Mouse (Mus musculus) v-Abl transformed pro-B cells (cell line): ENCODE data around the gene Wdr89.

Source experiments
- in situ Hi-C, 2 experiments: fragments of 400-800 bp; cut with MboI; formaldehyde crosslinking; loops; one replicate each; pipeline ENCODE4 v1.15.1; 2025; ENCODE audit not compliant: unreplicated experiment in 2 of 2

The Wdr89 gene

GRCm38 (mm10) chr12:75629618-75630017 is 39.7 kb downstream of the Wdr89 start:
- in situ Hi-C loops: loop anchor here in 1 of 2 experiments (25.0 kb wide), 1 partner anchor 558 kb away; the partner anchor contains the start of gene Esr2

- in situ Hi-C loops: no loop called here
Observed at GRCm38 (mm10) chr12:75623292-75623691, 46.0 kb downstream of the Wdr89 start.

GRCm38 (mm10) chr12:75622835-75623234 is 46.5 kb downstream of the Wdr89 start:
- in situ Hi-C loops: no loop called here

DNA sequence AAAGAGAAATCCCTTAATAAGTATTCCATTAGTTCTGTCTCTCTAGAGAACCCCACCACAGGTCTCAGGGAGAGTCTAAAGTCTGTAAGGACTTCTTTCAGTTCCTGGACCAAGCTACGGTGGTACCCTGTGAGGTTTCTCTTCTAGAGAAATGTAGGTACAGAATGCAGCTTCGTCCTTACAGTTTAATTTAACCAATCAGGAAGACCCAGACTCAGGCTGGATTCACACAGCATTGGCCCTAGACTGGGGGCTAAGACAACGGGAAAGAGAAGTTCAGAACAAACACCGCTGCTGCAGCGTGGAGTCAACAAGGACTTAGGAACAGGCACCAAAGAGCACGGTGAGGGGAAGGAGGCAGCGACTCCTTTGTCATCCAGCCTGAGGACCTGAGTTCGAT is 52.5 kb downstream of the Wdr89 start:
- in situ Hi-C loops: no loop called here

- in situ Hi-C loops: no loop called here
Observed at GRCm38 (mm10) chr12:75616158-75616791, 53.1 kb downstream of the Wdr89 start.

GRCm38 (mm10) chr12:75615556-75615955 is 53.8 kb downstream of the Wdr89 start:
- in situ Hi-C loops: no loop called here

DNA sequence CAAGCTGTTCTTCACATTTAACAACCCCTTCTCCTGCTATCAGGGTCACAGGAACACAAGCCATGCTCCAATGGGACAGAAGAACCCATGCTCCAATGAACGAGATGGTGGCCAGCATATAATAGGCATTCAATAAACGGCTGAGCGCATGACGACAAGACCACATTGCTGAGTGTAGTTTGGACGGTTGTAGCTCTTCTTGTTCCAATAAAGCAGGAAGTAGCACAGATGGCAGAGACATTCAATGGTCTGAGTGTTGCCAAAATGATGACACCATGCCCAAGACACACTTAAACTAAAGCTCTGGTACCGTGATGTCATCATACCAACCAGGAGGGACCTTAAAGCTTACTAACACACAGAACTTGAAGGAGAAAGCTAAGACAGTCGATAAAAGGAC is 56.6 kb downstream of the Wdr89 start:
- in situ Hi-C loops: no loop called here

DNA sequence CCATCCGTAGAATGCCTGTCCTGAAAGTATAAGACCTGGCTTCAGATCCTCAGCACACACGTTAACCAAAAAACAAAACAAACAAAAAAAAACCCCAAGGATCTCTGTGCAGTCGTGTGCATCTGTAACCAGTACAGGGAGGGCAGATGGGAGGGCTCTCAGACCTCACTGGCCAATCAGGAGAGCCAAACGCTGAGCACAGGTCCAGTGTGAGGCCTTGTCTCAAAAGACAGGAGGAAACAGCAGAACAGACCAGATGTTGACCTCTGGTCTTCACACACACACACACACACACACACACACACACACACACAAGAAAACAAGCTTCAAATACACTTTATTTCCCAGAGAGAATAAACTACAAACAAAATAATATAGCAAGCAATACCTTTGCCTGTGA is 69.8 kb downstream of the Wdr89 start:
- in situ Hi-C loops: loop anchor here in 1 of 2 experiments (10.0 kb wide), 1 partner anchor 135 kb away; the partner anchor contains the start of gene Sgpp1

GRCm38 (mm10) chr12:75598988-75599387 is 70.3 kb downstream of the Wdr89 start:
- in situ Hi-C loops: loop anchor here in 1 of 2 experiments (10.0 kb wide), 1 partner anchor 136 kb away; the partner anchor contains the start of gene Sgpp1

DNA sequence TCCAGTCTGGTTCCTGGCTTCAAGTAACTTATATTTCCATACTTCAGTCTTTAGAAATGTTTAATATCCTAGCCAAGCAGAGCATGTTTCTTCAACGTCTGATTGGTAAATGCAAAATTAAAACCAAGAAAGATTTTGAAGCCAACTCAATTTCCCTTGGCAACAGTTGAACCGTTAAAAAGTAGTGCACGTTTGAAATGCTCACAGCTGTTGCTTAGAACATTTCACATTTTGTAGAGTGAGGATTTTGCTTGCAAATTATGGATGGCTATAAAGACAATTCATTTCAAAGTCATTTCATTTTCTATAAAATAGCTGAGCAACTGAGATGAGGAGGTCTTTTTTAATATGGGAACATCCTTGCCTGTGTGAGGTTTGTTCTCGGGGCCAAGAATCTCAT is 71.6 kb downstream of the Wdr89 start:
- in situ Hi-C loops: loop anchor here in 1 of 2 experiments (10.0 kb wide), 1 partner anchor 137 kb away; the partner anchor contains the start of gene Sgpp1

GRCm38 (mm10) chr12:75596154-75597002 is 73.0 kb downstream of the Wdr89 start, which contains the start of gene Ppp2r5e:
Ppp2r5e (minus strand) TSS chr12:75596245.
- in situ Hi-C loops: loop anchor here in 1 of 2 experiments (10.0 kb wide), 1 partner anchor 138 kb away; the partner anchor contains the start of gene Sgpp1

- in situ Hi-C loops: loop anchor here in 1 of 2 experiments (10.0 kb wide), 1 partner anchor 139 kb away; the partner anchor contains the start of gene Sgpp1
Observed at GRCm38 (mm10) chr12:75595291-75596153, 73.8 kb downstream of the Wdr89 start.

GRCm38 (mm10) chr12:75594404-75594803 is 74.9 kb downstream of the Wdr89 start:
- in situ Hi-C loops: loop anchor here (5.0 to 10.0 kb wide), 3 partner anchors 137 to 317 kb away; partner anchors contain the start of gene Sgpp1 (in 1 of the 2)

- in situ Hi-C loops: loop anchor here (5.0 to 10.0 kb wide), 3 partner anchors 137 to 317 kb away; partner anchors contain the start of gene Sgpp1 (in 1 of the 2)
Observed at GRCm38 (mm10) chr12:75593817-75594216, 75.5 kb downstream of the Wdr89 start.

DNA sequence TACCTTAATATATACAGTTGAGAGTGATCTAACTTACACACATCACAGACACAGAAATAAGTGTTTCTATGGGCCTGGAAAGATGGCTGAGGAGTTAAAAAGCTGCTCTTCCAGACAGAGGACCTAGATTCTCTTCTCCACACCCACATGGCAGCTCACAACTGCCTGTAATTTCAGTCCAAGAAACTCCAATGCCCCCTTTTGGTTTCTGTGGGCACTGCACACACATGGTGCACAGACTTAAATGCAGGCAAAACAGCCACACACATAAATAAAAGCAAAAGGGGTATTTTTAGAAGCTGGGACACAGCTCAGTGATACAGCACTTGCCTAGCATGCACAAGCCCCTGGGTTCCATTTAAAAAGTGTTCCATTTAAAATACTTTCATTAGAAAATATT is 81.8 kb downstream of the Wdr89 start:
- in situ Hi-C loops: no loop called here

GRCm38 (mm10) chr12:75583776-75584175 is 85.6 kb downstream of the Wdr89 start:
- in situ Hi-C loops: no loop called here
